Mouse (Mus musculus) adrenal gland, adult 2 months (tissue): Measurements from ENCODE around the gene Pacs1. TPM values are rescaled to one million over a fixed set of nuclear protein-coding genes. Genes with fewer than 3 reads are reported as not detected.

ENCODE experiments used
- DNase-seq: peaks from one replicate; pipeline ENCODE4 v3.0.0; 2021
- long read RNA-seq: library from polyadenylated mRNA; stranded (forward); transcript quantifications from one replicate; pipeline ENCODE4 v2.0.0, GENCODE M21; 2021
- polyA plus RNA-seq: library from polyadenylated mRNA; depleted of rRNA; stranded (reverse); fragments of >200 nt; gene quantifications from 2 replicates; pipeline ENCODE4 v1.2.3, GENCODE M21; 2012; rRNA removed
- total RNA-seq, 2 experiments: library from RNA; stranded (reverse); gene quantifications; 2 replicates each; pipeline ENCODE4 v1.2.3; 2021

Pacs1 gene
- total RNA-seq (10 to 100 TPM; 18.4 to 18.9 TPM), polyA plus RNA-seq (34.1 and 39.9 TPM in 2 replicates)
- long read RNA-seq, full-length matches to known transcripts = 12 of 17 reads
- long read RNA-seq, partial matches to known transcripts = 1 of 17 reads
- long read RNA-seq, other reads (novel, unspliced or antisense) = 4 of 17 reads

DNA sequence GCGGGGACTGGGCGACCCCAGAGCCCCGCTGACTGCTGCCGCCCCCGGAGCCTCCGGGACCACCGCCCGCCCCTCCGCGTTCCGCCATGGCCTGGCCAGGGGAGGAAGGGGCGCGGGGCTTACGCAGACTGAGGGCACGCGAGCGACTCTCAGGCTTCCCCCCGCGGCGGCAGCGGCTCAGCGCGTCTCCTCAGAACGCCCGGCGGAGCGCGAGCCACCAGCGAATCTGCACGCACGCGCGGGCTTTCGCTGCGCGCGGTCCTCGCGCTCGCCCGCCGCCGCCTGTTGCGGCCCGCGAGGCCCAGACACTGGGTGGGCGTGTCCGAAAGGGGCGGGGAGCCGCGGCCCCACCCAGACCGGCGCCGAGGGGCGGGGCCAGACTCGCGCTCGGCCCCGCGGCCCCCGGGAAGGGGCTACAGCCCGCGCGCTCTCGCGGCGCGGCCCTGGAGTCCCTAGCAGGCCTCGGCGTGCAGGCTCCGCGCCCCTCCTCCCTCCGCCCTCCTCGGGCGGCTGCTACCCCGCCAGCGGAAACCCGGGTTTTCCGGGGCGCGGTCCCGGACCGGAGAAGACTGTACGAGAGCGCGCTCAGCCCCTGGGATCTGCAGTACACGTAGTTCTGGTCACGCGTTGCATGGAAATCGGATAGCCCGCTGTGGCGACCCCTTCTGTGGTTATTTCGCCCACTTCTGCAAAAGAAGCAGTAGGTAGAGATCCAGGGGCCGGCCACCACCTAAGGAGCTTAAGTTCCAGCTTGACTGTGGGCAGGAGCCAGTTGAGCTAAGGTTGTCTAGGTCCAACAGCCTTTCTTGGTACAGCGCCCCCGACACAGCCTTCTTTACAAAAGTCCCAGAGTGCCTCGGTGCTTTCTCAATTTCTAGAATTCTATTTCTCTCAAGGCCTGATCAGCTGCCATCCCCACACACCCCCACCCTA is at the start of gene Pacs1:
TSS of gene Pacs1 (minus strand) at position 319 of the 933 bp plus-strand sequence.
- DNase-seq = peak; percentile 96

DNA sequence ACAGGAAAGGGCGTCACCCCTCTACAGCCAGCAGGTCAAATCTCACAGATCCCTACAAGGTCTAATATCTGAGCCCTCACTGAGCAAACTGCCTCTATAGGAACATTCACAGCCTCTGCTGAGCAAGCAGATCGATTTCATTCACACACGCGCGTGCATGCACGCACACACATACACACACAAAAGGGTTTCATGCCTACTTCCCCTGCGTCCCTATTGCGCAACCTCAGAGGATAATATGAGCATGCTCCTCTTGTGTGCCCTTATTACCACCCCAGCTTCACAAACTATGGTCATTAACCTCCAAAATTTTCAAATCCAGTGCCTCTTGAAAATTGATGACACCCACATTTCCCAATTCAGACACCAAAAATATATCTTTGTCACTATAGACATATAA is 40.3 kb upstream of the Pacs1 start:
- DNase-seq = no peak

DNA sequence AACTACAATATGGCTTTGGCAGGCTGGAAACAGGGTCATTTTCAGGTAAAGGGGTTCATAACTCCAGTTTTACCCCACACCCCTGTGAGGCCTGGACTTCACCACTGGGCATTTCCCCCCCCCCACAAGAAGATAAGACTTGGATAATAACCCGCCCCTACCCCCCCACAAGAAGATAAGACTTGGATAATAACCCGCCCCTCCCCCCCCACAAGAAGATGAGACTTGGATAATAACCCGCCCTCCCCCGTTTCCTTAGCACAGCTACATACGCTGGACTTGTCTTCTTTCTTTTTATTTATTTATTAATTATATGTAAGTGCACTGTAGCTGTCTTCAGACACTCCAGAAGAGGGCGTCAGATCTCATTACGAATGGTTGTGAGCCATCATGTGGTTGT is 36.1 kb upstream of the Pacs1 start:
- DNase-seq = no peak

DNA sequence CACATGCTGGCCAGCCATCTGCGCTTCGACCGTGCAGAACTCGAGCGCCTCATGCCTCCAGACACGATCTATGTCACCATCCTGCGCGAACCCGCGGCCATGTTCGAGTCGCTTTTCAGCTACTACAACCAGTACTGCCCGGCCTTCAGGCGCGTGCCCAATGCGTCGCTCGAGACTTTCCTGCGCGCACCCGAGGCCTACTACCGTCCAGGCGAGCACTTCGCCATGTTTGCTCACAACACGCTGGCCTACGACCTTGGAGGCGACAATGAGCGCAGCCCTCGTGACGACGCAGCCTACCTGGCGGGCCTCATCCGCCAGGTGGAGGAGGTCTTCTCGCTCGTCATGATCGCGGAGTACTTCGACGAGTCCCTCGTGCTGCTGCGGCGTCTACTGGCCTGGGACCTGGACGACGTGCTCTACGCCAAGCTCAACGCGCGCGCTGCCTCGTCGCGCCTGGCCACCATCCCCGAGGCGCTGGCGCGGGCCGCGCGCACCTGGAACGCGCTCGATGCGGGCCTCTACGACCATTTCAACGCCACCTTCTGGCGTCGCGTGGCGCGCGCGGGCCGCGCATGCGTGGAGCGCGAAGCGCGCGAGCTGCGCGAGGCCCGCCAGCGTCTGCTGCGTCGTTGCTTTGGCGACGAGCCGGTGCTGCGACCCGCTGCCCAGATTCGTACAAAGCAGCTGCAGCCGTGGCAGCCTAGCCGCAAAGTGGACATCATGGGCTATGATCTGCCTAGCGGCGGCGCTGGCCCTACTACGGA is 34.2 kb upstream of the Pacs1 start:
- no peak for DNase-seq

DNA sequence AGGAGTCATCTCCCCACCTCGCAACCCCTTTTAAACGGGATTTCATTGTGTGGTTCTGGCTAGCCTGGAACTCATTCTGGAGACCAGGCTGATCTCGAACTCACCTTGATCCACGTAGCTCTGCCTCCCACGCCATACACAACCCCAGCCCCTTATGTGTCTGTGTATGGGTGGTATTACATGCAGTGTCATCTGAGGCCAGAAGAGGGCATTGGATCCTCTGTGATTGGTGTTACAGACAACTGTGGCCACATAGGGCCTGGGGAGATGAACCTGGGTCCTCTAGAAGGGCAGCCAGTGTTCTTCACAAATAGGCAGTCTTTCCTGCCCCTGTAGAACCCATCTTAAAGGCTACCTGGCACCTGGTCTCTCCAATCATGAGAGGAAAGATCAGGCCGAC is 33.4 kb upstream of the Pacs1 start:
- DNase-seq = no peak

DNA sequence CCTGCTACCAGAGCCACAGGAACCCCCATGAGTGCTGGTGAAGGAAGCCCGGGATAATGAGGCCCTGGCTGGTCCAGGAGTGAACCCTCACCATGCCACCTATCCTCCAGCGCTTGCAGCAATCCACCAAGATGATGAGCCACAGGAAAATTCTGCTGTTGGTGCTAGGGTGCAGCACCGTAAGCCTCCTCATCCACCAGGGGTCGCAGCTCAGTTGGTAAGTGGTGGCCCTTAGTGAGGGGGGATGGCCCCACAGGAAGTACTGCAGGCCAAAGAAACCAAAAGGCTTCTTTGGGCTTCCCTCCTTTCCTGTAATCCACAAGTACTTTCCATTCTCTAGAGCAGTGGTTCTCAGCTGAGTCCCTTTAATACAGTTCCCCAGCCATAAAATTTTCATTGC is 29.5 kb upstream of the Pacs1 start:
- DNase-seq = no peak

DNA sequence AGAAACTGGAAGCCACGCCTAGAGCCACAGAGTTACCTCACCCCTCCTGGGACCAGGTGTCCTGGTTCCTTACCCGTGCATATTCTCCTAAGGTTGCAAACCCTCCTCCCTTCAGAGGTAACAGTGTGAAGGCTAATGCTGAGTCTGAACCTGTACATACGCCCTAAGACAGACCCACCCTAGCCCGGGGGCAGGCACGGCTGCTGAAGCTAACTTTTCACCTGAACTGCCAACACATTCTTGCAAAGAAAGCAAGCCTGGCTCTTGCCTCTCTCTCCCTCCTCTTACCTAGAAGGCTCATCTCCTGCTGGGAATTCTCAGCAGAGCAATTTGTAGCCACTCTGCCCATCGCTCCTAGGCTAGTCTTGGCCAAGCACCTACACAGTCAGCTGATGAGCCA is 27.7 kb upstream of the Pacs1 start:
- DNase-seq = no peak

DNA sequence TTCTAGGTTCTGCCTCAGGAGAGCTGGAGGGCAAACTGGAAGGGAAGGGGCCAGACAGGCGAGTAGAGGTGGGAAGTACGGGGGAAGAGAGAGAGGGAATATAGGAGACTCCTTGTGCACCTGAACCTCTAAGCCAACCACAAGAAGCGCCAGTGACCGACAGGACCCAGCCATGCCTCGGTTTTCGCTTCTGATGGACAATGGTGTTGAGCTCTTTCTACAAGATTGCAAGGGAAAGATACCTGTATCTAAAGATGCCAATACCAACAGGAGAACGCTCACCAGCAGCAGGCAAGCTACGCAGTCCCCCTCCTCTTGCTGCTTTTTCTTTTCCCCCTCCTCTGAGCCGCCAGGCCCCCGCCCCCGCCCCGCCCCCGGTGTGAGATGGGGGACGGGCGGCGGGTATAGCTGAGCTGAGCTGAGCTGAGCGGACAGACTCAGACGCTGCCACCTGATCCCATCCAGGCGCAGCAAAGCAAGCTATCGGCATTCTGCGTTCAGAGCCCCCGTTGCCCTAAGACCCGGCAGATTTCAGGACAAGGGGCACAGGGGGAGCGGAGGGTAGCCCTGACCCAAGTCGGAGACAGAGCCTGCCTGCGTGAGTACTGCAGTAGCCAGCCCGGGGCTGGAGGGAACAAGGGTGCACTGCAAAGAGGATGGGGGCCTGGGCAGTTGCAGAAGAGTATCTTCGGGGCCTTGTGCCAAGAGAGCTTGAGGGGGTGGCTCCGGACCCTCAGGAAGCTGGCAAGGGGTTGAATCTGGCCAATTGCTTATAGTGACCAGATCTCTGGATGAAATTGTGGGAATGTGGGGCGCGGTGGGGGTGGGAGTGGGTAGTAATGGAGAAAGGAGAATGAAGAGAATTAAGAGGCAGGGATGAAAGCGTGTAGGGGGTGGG is 25.2 kb upstream of the Pacs1 start, which contains the start of gene Gal3st3:
TSS of gene Gal3st3 (plus strand) at position 429 of the 898 bp plus-strand sequence.
- no peak for DNase-seq

DNA sequence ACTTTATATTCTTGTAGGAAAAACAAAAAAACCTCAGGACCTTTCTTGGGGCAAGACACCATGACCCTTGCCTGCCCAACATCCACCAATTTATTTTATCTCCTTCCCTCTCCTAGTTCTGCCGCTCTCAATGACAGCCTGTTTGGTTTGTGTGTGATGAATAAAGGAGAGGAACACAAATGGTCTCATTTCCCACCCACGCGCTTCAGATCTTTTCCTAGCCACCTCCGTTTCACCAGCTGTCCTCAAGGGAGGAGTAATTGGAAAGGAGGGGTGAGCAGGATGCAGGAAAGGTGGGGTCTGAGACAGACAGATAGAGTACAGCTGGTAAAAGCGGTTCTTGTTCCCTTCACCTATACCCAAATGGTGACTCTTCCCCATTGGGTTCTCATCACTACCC is 23.7 kb upstream of the Pacs1 start:
- no peak for DNase-seq

DNA sequence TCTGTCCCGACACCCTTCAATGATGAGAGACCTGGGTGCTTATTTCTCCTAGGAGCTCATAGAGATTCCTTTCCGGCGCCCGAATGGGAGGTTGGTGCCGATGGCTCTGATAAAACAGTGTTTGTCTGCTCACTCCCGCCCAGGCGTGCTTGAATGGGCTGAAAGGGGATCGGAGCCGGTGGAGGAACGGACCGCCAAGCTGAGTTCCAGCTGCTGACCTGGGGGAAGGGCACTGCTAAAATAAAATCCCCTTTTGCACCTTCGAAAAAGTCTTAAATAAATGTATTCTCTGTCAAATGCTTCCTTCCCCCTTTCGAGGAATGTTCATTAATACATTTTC is 22.8 kb upstream of the Pacs1 start:
- DNase-seq = no peak

DNA sequence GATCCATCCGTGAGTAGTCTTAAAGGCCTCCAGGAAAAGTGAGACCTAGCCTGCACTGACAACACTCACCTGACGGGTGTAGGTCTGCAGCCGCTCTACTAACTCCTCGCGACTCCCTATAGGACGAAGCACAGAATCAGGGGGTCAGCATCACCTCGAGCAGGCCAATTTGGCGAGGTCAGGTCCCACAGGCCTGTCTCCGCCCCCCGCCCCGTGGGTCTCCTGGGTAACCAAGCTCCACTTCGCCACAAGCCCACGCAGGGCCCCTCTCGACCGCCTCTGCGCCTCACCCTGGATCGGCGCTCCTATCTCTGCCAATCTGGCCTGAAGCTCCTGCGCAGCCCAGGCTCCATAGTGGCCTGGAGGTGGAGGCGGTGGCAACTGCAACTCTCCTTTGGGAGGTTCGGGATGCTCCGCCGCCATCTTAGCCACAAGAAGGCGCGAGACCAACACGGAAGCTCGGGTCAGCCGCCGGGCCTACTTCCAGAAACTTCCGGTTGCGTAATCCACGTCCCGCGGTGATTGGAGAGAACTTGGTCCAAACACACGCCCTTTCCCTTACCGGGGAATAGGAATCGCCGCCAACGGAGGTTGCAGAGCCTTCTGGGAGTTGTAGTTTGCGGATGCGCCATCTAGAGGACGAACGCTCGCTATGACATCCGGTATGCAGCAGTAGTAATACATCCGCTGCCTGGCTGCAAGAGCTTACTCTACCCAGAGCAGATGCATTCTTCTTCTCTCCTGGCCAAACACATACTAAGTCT is 22.2 kb upstream of the Pacs1 start, which contains the start of gene Sf3b2:
TSS of gene Sf3b2 (minus strand) at position 484 of the 764 bp plus-strand sequence.
- DNase-seq = peak; percentile 99

DNA sequence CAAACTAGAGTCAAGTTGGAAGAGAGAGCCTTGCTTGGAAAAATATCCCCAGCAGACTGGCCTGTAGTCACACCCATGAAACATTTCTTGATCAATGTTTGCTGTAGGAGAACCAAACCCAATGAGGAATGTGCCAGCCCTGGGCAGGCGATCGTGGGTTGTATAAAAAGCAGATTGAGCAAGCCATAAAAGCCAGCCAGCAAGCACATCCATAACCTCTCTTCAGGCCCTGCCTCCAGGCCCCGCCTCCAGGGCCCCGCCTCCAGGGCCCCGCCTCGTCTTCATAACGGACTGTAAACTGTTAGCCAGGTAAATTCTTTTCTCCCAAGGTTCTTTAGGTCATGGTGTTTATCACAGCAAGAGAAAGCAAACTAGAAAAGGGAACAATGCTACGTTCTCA is 5.5 kb upstream of the Pacs1 start:
- DNase-seq = peak; percentile 60

DNA sequence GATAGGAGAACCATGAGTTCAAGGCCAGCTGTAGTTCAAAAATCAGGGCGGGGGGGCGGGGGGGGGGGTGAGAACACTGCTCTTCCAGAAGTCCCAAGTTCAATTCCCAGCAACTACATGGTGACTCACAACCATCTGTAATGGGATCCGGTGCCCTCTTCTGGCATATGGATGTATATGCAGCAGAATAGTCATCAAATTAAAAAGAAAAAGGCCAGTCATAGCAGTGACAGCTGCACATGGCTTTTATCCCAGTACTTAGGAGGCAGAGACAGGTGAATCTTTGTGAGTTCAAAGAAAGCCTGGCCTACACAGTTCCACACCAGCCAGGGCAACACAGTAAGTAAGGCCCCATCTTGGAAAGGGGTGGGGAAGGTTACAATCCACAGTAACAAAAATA is 4.2 kb upstream of the Pacs1 start:
- no peak for DNase-seq

DNA sequence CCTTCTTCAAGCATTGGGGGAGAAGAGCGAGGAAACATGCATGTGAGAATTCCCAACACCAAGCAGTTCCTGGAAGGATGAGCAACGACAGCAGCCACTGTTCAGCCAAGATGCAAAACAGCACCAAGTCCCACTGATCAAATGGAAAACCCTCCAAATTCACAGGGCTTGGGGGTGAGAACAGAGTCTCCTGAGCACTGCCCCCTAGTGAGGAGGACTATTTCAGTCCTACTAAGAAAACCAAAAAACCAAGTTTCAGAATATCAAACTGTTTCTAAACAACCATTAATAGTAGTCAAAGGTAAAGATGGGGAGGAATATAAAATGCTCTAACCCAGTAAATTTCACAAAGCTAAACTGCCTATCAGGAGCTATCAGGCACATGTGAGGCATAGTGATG is 3.6 kb upstream of the Pacs1 start:
- DNase-seq = no peak

DNA sequence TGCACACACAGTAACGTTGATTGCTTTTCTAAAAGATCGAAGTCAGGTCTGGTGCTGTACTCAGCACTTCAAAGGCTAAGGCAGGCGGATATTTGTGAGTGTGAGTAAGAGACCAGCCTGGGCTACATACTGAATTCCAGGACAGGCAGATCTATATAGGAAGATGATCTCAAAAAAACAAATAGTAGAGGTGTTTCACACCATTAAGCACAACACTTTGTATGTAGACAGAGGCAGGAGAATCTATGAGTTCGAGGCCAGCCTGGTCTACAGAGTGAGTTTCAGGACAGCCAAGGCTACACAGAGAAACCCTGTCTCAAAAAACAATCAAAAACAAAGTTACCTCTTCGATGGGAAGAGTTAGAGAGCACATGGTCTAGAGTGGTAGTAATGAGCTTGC is 2.8 kb upstream of the Pacs1 start:
- no peak for DNase-seq

DNA sequence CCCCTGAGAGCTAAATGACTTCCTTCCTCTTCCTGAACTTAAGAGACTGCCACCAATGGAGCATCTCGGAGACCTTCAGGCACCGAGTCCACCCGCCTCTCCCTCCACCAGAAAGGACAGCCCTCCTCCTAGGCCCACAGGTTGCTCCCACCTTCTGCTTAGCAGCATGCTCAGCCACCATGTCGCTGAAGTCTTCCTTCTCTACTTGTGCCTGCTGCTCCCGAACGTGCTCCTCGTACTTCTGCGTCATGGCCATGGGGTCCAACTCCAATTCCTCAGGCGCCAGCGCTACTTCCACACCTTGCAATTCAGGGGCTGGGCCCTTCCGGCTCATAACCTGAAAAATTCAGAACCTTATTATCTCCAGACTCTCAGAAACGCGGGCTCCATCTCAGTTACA is 1.7 kb upstream of the Pacs1 start:
- no peak for DNase-seq

DNA sequence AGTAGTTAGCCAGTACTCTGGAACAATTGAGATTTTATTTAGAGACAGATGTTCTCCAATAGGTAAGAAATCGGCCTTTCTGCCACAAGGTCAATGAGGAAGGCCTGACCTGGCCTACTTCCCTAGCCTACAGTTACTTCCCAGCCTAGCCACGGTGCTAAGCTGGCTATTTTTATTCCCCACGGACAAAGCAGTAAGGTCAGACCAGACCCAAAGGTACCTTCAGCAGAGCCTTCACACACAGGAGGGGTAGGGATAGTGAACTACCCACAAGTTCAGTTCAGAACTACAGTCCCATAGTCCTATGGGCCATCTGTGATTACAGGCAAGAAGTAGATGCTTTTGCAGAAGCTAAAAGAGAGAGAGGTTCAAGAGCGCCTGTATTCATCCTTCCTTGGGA is 997 bp upstream of the Pacs1 start:
- no peak for DNase-seq

DNA sequence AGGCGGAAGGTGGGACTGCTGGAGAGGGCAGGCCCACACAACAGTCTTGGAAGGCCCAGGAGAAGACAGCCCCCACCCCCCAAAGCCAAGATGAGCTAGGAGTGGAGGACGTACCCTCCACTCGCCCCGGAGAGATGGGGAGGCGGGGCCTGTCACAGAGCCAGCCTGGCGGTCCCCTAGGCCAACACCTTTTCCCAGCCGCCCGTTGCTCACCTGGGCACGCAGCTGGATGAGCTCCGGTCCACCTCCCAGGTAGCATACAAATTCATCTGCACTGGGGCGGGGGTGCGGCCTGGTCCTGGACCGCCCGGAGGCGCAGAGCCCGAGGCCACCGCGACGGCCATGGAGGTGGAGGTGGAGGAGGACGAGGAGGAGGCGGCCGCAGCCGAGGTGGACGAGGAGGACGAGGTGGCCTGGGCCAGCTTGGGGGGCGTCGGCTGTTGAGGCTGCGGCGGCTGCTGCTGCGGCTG is 558 bp downstream of the Pacs1 start:
- peak; percentile 71 for DNase-seq

DNA sequence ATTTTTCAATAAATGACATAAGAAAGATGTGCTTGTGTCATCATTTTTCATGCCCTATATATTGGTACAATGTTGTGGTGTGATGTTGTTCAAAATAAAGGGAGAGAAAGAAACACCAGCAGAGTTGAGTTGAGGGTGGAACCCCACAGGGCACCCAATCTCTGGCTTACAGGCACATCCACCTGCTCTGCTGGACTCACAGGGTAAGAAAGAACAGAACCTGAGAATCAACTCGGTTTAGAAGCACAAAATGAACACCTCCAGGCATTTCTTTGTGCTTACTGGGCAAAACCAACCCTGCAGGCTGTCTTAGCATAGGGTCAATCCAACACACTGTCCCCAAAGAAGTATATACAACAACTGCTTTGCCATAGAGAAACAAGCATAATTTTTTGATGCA is 1.5 kb downstream of the Pacs1 start:
- DNase-seq = no peak

DNA sequence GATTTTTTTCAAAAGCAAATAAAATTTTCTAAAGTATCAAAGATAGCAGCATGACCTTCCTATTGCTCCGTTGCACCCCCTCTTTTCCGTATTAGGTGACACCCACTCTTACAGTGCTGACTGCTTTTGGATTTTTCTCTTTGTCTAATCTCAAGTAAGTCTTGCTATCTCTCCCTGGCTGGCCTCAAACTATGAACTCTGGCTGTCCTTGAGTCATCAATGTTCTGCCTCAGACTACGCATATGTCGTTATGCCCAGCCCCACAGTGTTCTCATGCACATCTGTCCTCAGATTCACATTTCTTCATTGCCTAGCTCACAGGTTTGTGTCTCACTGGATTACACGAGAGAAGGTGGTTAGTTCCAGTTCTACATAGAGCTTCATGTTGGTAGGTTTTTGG is 3.5 kb downstream of the Pacs1 start:
- DNase-seq = no peak

DNA sequence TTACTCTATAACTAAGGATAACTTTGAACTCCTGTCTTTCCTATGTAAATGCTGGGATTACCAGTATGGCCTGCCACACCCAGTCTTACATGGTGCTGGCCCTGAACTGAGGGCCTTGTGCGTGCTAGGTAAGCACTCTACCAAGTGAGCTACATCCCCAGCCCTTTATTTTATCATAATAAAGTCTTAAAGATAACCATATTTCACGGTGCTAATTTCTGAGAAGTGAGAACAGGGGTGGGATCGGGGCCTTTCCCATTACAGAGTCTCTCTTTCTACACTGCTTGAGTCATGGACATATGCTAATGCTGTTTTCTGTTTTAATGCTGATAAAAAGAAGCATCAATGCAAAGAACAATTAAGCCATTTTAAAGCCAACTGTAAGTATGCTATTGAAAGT is 4.0 kb downstream of the Pacs1 start:
- no peak for DNase-seq
